Mouse (Mus musculus) layer of hippocampus, adult 9-11 months (tissue): ENCODE results near the gene Arhgef17.
"Not testable (repeated sequence)": the region's sequence is repeated elsewhere in the genome, so short reads cannot be mapped to it uniquely, and the experiment has no call there.

Source experiments
- DNase-seq: peaks from one replicate; pipeline ENCODE4 v3.0.0; 2022

Gene Arhgef17

GRCm38 (mm10) chr7:100871355-100871754 lies 60.6 kb downstream of the Arhgef17 start:
- DNase-seq, result no peak

GRCm38 (mm10) chr7:100869877-100870629 lies 61.9 kb downstream of the Arhgef17 start:
- no peak for DNase-seq

GRCm38 (mm10) chr7:100868551-100868950 lies 63.4 kb downstream of the Arhgef17 start:
- DNase-seq, result no peak

- DNase-seq, result no peak
Measured at GRCm38 (mm10) chr7:100867561-100867960, 64.3 kb downstream of the Arhgef17 start.

- peak; percentile 70 for DNase-seq
Measured at GRCm38 (mm10) chr7:100866675-100867074, 65.2 kb downstream of the Arhgef17 start.

GRCm38 (mm10) chr7:100862828-100863638 lies 68.9 kb downstream of the Arhgef17 start, which contains the start of gene Relt:
Gene Relt, minus strand, starts transcription at chr7:100863446.
- peak; percentile 88 for DNase-seq

GRCm38 (mm10) chr7:100862353-100862752 lies 69.6 kb downstream of the Arhgef17 start:
- DNase-seq, result no peak

- no peak for DNase-seq
Measured at GRCm38 (mm10) chr7:100861209-100861608, 70.7 kb downstream of the Arhgef17 start.

GRCm38 (mm10) chr7:100860450-100860849 lies 71.5 kb downstream of the Arhgef17 start:
- DNase-seq, result no peak

- peak; percentile 77 for DNase-seq
Measured at GRCm38 (mm10) chr7:100855795-100856573, 75.9 kb downstream of the Arhgef17 start.

GRCm38 (mm10) chr7:100855300-100855699 lies 76.6 kb downstream of the Arhgef17 start:
- no peak for DNase-seq

GRCm38 (mm10) chr7:100854861-100855260 lies 77.0 kb downstream of the Arhgef17 start:
- DNase-seq, result no peak

- no peak for DNase-seq
Measured at GRCm38 (mm10) chr7:100854137-100854814, 77.6 kb downstream of the Arhgef17 start.

- no peak for DNase-seq
Measured at GRCm38 (mm10) chr7:100853396-100853795, 78.5 kb downstream of the Arhgef17 start.

- DNase-seq, result no peak
Measured at GRCm38 (mm10) chr7:100851481-100852356, 80.2 kb downstream of the Arhgef17 start.

GRCm38 (mm10) chr7:100849508-100849907 lies 82.4 kb downstream of the Arhgef17 start:
- no peak for DNase-seq

GRCm38 (mm10) chr7:100848744-100849143 lies 83.2 kb downstream of the Arhgef17 start:
- peak; percentile 79 for DNase-seq

GRCm38 (mm10) chr7:100847131-100847530 lies 84.8 kb downstream of the Arhgef17 start:
- DNase-seq, result no peak

GRCm38 (mm10) chr7:100846033-100846432 lies 85.9 kb downstream of the Arhgef17 start:
- not testable (repeated sequence) for DNase-seq

GRCm38 (mm10) chr7:100845412-100845811 lies 86.5 kb downstream of the Arhgef17 start:
- DNase-seq, result peak; percentile 88

GRCm38 (mm10) chr7:100845026-100845400 lies 86.9 kb downstream of the Arhgef17 start:
- no peak for DNase-seq
